Mouse (Mus musculus): ENCODE measurements around the gene Rpp25l.
A peak's percentile ranks its signal among the peaks of the same experiment; 100 is the strongest.
"Not testable (repeated sequence)": the region's sequence is repeated elsewhere in the genome, so short reads cannot be mapped to it uniquely, and the experiment has no call there.

Gene Rpp25l

DNA sequence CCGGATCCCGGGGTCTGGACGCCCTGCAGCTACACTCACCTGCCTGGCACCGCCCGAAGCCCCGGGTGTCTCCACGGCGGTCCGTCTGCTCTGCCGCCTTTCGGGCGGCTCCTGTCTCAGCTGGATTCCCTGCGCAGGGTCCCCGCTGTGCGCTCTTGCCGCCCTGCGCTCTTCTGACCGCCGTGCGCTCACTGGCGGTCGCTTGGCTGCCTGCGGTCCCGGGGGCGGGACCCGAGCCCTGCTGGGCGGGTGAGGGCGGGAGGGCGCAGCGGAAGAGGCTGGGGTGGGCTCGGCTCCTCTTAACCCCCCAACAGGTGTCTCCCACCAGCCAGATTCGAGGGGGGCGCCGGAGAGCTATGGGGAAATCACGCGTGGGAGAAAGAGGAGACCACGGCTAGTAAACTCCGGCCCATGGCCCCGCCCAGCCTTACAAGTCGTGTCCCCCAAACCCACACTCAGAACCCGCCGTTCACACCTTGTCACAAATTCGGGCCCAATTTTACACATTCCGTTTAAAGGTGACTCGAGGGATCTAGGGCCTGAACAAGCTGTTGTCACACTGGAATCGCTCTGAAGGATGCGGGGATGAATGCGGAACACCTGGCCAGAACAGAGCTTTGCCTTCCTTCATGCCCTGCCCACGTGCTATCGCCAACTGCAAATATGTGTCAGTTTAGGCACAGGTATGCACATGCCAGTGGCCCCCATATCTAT lies 17.9 kb upstream of the Rpp25l start, which contains the start of gene Arid3c:
Gene Arid3c, minus strand, starts transcription at position 91 of the 714 bp plus-strand sequence.
- no peak for DNase-seq

DNA sequence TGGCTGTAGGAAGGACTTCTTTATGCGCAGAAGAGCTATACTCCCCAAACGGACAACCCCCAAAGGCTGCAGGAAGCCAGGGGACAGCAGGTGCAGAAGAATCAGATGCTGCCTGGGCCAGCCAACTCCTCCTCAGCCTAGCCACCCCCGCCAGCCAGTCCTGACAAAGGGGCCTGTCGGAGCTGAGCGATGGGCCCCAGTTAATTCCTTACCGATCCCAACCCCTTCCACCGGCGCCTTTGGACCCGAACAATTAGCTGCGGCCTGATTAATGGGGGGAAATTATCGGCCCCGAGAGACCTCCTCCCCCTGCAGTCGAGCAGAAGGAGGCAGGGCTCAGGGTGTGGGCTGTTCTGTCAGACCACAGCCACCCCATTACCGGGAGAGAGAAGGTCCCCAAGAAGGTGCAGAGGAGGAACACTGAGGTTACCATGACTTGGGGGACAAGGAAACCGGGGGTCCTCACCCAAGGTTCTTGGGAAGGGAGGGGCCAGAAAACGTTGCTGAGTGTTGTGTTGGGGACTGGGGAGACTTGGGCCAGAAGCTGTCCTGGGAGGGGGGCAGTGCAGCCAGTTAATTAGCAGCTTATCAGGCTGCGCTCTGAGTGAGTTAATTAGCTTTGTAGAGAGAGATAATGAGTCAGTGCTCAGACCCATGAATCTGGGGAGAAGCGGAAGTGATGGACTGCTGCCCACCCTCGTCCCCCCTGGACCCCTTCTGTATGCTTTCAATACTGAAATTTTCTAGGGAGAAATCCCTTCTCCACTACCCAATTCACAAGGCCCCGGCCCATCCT lies 13.7 kb upstream of the Rpp25l start:
- DNase-seq: no peak

DNA sequence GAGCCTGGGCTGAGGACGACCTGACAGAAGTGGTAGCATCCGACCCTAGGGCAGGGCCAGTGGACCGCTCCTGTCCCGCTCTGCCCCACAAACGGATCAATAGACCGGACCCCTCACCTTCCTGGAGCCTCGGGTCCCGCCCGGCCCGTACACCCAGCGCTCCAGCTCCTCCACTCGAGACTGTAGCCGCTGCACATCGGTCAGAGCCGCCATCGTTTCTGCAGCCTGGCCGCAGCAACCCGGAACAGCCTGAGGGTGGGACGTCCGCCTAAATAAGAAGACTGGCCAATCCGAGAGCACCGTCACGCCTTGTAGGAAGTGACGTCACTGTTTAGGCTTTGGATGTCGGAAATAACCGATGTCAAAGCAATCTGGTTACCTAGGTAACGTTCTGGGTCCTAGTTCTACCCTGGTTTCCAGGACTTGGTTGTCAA lies 9.6 kb upstream of the Rpp25l start, which contains the start of gene Dctn3:
Gene Dctn3, minus strand, starts transcription at position 253 of the 434 bp plus-strand sequence.
- peak; percentile 93 to 97 for DNase-seq

DNA sequence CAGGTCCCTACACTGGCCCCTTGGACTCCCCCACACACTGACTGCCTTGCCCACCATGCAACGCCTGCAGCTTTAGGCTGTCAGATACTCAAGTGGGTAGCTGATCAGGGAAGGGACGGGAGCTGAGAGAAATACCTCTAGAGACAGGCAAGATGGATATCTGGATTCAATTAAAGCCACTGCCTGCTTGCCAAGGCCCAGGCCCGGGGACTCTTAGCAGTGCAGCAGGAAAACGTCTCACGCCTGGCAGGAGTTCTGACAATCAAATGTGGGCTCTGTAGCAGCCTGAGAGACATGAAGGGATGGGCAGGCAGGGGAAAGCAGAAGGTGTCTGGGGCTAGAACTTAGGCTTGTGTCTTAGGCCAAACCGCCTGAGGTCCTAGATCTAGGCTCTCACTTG lies 3.5 kb upstream of the Rpp25l start:
- no peak for DNase-seq

DNA sequence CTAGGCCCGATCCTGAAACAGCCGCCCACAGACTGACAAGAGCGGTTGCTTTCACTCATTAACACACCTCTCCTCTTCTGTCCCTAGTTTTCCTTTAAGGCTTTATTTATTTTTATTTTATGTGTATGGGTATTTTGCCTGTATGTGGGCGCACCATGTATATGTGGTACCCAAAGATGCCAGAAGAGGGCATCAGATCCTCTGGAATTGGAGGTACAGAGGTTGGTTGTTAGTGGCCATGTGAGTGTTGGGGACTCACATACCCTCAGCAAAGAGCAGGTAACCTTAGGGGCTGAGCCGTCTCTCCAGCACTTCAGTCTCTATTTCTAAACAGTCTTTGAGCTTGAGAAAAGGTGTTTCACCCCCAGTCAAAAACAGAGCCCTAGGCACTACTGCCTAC lies 2.3 kb upstream of the Rpp25l start:
- peak; percentile 54 to 72 for DNase-seq

DNA sequence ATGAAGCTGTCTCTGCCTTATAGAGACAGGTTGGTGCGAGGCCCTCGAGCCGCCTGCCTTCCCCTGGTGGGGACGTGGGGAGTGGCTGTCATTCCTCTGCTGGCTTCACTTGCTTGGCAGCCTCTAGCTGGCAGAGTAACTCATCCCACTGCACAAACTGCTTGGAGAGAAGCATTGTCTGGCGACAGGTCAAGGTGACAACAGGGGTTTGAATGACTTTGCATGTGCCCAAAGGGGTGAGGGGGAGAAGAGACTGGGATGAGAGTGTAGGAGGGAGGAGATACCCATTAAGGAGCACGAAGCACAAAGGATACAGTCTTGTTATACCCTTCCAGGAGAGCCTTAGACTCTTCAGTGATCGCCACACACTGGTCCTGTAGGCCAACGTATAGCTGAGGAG lies 1.7 kb upstream of the Rpp25l start:
- no peak for DNase-seq

DNA sequence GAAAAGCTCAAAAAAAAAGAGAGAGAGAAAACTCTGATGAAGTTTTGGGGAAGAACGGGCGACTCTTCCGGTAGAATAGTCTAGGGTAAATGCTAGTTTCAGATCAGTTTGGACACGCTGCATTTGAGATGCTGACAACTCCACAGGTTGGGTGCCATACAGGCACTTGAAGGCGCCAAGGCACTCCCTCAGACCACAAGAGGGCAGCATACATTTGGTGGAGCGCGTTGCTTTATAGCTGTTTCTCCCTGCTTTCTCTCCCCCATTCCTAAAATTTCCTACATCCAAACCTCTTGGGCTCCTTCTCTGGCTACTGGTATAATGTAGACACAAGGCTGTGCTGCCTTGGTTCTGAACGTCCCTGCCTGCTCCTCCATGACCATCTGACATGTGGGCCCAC lies 942 bp upstream of the Rpp25l start:
- DNase-seq: peak; percentile 74 to 83

DNA sequence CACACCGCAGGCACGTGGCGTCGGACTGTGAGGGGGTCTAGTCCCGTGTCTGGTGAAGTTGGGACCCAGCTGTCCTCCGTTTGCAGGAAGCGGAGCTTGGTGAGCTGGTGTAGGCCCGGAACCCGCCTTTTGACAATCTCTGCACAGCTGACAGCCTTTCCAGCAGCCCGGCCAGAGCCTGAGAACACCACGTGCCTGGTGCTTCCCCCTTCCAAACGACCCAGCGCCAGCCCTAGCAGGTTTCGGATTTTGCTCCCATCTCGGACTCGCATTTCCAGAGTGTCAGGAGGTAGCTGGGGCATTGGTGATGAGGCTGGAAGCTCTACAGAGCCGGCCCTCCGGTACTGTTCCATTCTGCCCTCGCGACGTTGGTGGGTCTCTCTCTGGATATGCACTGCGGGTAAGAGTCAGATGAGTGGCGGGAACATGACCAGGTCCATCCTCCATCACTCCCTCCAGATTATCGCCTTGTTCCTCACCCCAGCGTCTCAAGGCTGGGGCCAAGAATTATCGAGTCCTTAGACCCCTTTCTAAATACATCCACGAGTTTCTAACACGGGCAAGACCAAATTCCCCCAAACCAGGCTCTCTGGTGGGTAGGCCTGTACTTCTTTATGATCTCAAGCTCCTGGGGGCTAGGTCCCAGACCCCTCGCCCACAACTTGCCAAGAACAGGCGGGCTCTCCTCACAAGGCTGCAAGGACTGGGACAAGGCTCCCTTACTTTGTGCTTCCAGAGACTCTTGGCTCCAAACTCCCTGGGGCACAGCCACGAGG lies 725 bp downstream of the Rpp25l start:
- peak; percentile 34 to 39 for DNase-seq

DNA sequence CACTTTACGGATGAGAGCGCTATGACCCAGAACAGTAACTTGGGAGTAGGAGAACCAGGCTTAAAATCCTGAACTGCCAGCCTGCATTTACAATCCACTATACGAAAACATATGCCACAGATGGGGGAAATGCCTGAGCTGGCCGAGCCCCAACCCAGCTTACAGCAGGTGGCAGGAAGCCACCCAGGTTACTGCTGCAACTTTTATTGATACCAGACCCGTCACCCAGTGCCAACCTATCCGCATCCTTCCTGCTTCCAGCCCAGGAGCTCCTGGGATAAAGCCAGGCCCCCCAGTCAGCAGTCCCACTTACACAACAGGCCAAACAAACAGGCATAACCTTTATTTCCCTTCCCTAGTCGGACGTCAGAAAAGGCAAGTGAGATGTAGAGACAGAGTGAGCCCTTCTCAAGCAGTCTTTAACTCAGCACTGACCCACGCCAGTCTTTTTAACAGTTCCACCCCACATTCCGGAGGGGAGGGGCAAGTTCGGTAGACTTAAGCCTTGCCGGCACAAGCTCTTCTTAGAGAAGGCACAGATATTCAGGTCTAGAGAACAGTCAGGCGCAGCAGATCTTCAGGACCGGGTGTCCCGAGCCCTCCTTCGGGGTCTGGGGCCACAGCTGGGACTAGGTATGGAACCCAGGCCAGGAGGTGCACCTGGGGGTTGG lies 1.5 kb downstream of the Rpp25l start:
- DNase-seq: no peak

DNA sequence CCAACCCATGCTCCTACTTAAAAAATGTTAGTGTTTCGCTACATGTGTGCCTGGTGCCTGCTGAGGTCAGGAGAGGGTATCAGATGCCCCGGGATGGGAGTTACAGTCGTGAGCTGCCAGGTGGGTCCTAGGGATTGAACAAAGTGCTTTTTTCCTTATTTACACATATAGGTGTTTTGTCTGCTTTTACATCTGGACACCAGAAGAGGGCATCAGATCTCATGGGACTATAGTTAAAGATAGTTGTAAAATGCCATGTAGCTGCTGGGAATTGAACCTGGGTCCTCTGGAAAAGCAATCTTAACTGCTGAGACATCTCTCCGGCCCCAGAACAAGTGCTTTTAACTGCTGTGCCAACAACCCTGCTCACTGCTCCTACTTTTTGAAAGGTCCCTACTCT lies 3.1 kb downstream of the Rpp25l start:
- no peak for DNase-seq

DNA sequence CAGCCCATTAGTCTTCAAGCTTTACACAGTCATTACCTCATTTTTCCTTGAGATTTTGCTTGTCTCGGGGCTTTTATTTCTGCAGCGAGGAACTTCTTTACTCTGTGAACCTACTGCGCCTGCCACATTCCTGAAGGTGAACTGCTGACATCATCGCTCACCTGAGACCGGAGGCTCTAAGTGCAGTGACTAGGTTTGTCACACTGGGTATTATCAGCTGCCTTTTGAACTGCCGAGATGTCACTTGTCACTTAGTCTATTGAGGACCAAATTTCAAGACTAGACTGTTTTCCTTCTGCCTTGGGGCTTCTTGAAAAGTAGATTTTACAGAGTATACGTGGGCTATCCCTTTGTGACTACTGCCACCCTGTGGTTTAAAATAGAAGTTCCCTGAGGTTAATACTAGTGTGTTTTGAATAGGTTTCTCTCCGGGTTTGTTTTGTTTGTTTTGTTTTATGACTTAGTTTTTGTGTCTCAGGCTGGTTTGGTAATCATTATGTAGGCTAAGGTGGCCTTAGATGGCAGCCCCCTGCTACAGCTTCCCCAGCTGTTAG lies 5.1 kb downstream of the Rpp25l start:
- DNase-seq: peak; percentile 38 to 74

DNA sequence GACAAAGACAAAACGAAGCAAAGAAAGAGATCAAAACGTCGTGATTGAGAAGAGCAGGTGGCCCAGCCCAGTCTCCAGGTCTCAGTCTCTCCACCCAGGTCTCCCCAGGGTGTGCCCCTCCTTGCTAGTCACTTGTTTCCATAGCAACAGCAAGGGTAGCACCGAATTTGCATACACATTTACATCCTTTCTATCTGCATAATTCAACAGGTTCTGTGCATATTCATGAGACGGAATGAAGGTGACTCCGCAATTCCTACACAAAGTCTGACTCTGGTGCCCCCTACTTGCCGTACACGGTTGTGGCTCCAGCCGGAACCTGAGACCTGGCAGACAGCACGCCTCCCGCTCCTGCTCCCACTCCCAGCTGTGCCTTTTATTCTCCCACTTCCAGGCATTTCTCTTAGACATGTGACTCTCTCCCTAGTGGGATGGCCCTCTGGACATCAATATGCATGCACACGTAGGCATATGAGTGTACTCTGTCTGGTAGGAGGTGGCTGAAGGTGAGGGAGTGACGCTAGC lies 6.3 kb downstream of the Rpp25l start:
- DNase-seq: peak; percentile 83 to 86

DNA sequence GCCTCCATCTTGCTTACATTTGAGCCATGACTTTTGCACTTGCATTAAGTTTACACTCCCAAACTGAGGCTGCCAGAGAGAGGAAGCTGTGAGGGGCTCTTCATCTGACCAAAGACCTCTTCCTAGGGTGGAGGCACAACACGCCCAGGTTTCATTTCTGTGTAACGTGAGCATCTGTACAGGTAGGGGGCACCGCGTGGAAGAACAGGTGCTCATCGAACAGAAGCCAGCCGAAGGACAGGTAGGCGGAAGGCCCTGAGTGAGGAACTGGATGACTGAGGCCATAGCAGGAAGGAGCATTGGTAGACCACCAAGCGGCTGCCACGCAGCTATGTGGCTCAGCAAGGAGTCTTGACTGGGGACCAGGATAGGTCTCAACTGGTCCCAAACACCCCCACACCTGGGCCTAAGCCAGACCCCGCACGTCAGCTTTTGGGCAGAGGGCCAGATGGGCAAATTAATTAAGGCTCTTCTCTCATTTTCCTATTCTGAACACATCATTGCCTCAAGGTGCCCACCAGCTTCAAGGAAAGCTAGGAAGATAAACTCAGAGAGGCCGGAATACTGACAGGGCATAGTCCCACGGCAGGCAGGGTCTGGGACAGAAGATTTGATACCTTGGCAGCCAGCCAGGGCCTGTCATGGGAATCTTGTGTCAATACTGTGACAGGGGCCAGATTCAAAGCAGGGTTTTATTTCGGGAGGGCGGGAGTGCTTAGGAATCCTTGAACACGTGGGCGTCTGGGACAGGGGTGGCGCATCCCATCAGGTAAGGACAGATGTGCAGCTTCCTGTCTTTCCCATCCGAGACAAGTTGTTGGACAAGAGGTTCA lies 7.2 kb downstream of the Rpp25l start:
- peak in 1 of 2 experiments; percentile 38 for DNase-seq

DNA sequence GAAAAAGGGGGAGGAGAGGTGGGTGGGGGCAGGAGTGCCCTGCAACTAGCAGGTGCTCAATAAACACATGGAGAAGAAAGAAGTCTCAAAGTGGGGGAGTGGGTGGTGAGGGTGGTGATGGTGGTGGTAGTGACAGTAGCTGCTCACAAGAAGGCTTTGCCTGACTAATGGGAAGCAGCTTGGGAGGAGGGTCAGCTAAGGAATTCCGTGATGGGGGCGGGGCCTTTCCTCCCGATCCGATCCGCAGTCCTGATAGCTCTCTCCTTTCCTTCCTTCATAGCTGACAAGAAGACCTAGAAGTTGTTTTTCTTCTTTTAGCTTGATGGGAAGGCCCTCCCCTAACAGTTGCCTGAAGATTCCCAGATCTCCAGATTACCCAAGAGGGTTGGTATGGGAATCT lies 8.7 kb downstream of the Rpp25l start:
- DNase-seq: peak in 1 of 2 experiments; percentile 49

DNA sequence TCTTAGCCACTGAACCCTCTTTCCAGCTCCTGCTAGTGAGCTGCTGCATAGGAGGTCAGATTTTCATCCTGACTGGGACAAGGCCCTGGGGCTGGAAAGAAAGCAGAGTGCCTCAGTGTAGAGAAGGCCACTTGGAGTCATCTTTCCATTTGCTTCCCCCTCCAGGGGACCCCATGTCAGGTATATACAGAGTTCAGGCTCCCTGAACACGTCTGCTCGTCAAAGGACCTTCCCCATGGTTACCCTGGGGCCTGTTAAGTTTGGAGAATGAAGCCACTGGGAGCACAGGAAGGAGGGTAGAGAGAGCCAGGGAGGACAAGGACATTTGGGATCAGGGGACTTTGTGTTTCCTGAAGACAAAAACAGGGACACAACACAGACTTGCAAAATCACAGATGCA lies 11.1 kb downstream of the Rpp25l start:
- not testable (repeated sequence) for DNase-seq

DNA sequence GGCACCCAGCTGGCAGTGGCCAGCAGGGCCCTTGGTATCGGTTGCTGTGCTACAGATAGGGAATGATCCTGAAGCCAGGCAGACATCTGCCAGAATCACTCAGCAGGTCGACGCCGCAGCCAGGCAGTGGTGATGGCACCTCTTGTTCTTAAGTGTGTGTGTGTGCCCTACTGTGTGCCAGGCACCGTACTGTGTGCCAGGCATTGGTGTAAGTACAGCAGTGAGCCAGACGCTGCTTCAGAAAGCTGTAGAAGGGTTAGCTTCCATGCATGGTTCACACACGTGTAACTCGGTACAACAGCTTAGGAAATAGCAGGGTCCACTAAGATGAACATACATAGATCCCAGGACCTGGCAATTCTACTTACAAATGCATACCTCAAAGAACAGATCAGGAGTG lies 13.1 kb downstream of the Rpp25l start:
- not testable (repeated sequence) for DNase-seq

DNA sequence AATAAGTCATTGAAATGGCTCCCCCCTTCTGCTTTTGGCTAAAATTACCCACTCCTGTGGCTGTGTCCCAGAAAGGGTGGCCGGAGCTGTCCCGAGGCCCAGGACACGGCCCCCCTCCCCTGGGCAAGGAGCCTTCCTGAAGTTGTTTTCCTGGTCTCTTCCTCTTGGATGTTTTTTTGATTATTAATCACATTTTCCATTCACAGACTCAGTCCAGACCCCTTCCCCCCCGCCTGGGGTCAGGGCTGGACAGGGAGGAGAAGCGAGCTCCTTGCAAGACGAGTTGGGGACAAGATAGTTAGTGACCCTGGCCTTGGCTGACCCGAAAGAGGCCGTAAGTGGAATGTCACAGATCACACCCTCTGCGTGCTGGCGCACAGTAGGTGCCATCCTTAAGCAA lies 13.6 kb downstream of the Rpp25l start, which contains the start of gene Il11ra1:
Gene Il11ra1, plus strand, starts transcription at position 207 of the 400 bp plus-strand sequence.
- DNase-seq: peak in 1 of 2 experiments; percentile 43

DNA sequence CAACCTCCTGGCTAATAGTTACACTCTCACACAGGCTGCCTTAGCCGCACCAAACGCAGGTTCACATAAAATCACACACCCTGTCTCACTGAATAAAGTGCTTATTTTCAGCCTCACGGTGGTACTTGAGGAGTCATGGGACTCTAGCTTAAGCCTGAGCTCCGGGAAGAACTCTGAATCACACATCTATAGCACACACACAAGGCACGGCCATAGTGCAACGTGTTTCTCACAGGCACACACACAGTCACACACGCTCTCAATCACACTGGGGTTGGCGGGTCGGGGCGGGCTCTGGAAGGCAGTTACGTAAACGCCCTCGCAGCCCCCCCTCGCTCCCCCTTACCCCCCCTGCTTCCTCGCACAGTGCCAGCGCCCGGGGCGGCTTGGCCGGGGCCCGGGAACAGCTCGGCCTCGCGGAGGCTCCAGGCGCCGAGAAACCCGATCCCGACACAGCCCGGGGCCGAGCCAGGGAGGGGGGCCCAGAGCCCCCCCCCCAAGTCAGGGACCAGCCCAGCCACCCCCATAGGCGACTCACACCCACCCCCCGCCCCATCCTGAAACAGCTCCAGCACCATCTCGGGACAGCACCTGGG lies 14.8 kb downstream of the Rpp25l start:
- DNase-seq: peak; percentile 54 to 56

DNA sequence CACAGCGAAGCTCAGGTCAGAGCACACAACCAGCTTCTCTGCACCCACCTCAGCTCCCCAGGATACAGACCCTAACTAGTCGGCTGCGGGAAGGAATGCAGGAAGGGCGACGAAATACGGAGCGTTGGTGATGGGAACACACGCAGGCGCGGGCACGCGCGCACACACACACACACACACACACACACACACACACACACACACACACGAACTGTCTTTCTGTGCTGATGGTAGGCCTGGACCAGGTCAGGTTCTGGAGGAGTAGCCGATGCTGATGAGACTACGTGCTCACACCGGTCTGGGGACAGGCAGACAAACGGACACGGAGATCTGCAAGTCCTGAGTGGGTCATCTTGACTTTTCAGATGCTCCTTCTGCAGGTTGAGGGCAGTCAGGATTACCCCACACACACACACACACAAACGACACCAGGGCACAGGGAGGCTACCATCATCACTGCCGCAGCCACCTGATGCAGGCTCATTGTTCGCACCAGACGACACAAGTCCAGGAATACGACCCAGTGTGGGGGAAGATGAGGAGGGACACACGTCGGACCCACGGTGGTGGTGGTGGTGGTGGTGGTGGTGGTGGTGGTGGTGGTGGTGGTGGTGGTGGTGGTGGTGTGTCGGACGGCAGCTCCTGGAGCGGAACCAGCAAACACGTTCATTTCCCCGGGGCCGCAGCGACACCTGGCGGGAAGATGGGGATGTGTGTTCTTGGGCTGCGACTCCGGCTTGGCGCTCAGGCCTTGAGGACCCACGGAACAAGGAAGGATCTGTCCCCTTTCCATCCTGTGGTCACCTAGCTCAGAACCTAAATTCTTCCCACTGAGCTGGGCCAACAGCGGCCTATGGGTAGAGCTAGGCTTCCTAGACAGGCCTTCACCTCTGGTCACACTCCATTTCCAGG lies 16.1 kb downstream of the Rpp25l start, which contains the start of gene Cntfr:
Gene Cntfr, minus strand, starts transcription at position 160 of the 912 bp plus-strand sequence.
- peak; percentile 78 to 91 for DNase-seq

Data from kidney, postnatal 36 days (tissue).